Mouse (Mus musculus) lung, embryonic 14.5 days (tissue): ENCODE results near the gene Ostm1. TPM values are rescaled to one million over a fixed set of nuclear protein-coding genes. Genes with fewer than 3 reads are reported as not detected.

Experiments used
- ATAC-seq: fragments of 200-750 bp; cut with Nextera tagmentation; 2 replicates; pipeline ENCODE4 v1.8.0; 2017; ENCODE audit warnings: mild to moderate bottlenecking, moderate TSS enrichment, moderate library complexity; ENCODE audit not compliant: insufficient read depth
- DNase-seq: peaks from one replicate; pipeline ENCODE4 v3.0.0-alpha.2; 2015
- H3K27ac ChIP-seq: fragments of 300-500 bp; sonication (generic); 2 replicates; pipeline ENCODE4 v1.5.1; 2014; ENCODE audit warnings: low read depth, mild to moderate bottlenecking, moderate library complexity
- H3K27me3 ChIP-seq: fragments of 300-500 bp; sonication (generic); 2 replicates; pipeline ENCODE4 v1.6.1; 2014; ENCODE audit warnings: low read length, control low read depth; ENCODE audit not compliant: insufficient read depth
- H3K36me3 ChIP-seq: fragments of 300-500 bp; sonication (generic); 2 replicates; pipeline ENCODE4 v1.6.1; 2014; ENCODE audit warnings: control low read depth; ENCODE audit not compliant: insufficient read depth
- H3K4me1 ChIP-seq: fragments of 300-500 bp; sonication (generic); 2 replicates; pipeline ENCODE4 v1.6.1; 2014; ENCODE audit warnings: antibody characterized with exemption, control low read depth; ENCODE audit not compliant: insufficient read depth
- H3K4me2 ChIP-seq: fragments of 300-500 bp; sonication (generic); 2 replicates; pipeline ENCODE4 v1.6.1; 2014; ENCODE audit warnings: mild to moderate bottlenecking
- H3K4me3 ChIP-seq: fragments of 300-500 bp; sonication (generic); 2 replicates; pipeline ENCODE4 v1.5.1; 2014; ENCODE audit warnings: low read depth, low read length
- H3K9ac ChIP-seq: fragments of 300-500 bp; sonication (generic); 2 replicates; pipeline ENCODE4 v1.6.1; 2014
- H3K9me3 ChIP-seq: fragments of 300-500 bp; sonication (generic); 2 replicates; pipeline ENCODE4 v1.6.1; 2016; ENCODE audit warnings: low read depth, low read length, control low read depth
- CTCF ChIP-seq: IDR thresholded peaks from 2 replicates; pipeline ENCODE4 v1.5.1; 2016; ENCODE audit warnings: antibody characterized with exemption, low read depth
- WGBS: fragments of 180-500 bp; shearing (Covaris S2); extraction: QIAGEN DNeasy Blood & Tissue Kit; methylation state at CpG from one replicate; pipeline ENCODE4 v1.1.7; 2014; 5-methylcytosine and 5-hydroxymethylcytosine counted together
- polyA plus RNA-seq: library from polyadenylated mRNA; unstranded; fragments of >200 nt; fragmentation: Nextera tagmentation; extraction: Ambion mirVana; gene quantifications from 2 replicates; pipeline ENCODE4 v1.2.1, GENCODE M21; 2014

Ostm1 gene
- polyA plus RNA-seq, 1 experiment from 2014 or later = 10.7 TPM

- Histone ChIP-seq H3K4me2 (peak overlapping the region; percentile 25; the same call in 1 of the 2 replicates), H3K4me3 (no peak overlapping the region), H3K27me3 (peaks cover 70% of the 10 kb centered on the region), H3K9me3 (no peaks in the 10 kb centered on the region; the same call in 1 of the 2 replicates), H3K36me3 (no peaks in the 10 kb centered on the region), H3K9ac (no peak overlapping the region), H3K27ac (no peak overlapping the region), H3K4me1 (no peaks in the 10 kb centered on the region; the same call in 1 of the 2 replicates)
- TF ChIP-seq CTCF = no peak
- DNase-seq (no peak), ATAC-seq (no peak)
- 6% methylated on average over 12 of the region's 12 CpGs for WGBS
Measured at GRCm38 (mm10) chr10:42613075-42613474, 29.5 kb downstream of the Ostm1 start.

- peak overlapping the region; percentile 67 for H3K4me2 ChIP-seq
- TF ChIP-seq CTCF = no peak
- DNase-seq = peak; percentile 77
- no peaks in the 10 kb centered on the region; the same call in 1 of the 2 replicates for H3K9me3 ChIP-seq
- under 1% methylated on average over 36 of the region's 40 CpGs for WGBS
- peaks cover 72% of the 10 kb centered on the region for H3K27me3 ChIP-seq
- H3K4me1 ChIP-seq = no peaks in the 10 kb centered on the region; the same call in 1 of the 2 replicates
- no peaks in the 10 kb centered on the region for H3K36me3 ChIP-seq
- H3K4me3 ChIP-seq = peak overlapping the region; percentile 40
- H3K9ac ChIP-seq = peak overlapping the region; percentile 47
- ATAC-seq = peak; percentile 63
- no peak overlapping the region for H3K27ac ChIP-seq
Measured at GRCm38 (mm10) chr10:42613639-42614381, 30.2 kb downstream of the Ostm1 start.

DNA sequence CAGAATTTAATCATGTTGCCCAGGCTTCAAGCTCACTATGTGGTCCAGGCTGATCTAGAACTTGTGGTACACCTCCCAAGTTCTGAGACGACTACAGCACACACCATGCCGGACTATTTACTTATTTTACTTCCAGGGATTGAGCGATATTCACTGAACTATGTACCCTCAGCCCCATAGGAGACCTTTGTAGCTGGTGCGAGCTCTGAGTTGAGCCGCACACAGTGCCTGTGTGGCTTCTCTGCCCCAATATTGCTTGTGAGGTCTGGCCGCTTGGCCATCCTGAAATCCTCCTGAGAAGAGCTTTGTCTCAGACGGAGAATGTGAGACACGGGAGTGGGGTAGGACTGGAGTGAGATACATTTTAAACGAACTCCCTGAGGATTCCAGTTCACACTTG is 31.1 kb downstream of the Ostm1 start:
- Histone ChIP-seq H3K27ac (no peak overlapping the region), H3K4me2 (no peak overlapping the region), H3K4me1 (no peaks in the 10 kb centered on the region; the same call in 1 of the 2 replicates), H3K36me3 (no peaks in the 10 kb centered on the region), H3K9me3 (no peaks in the 10 kb centered on the region; the same call in 1 of the 2 replicates), H3K9ac (no peak overlapping the region), H3K4me3 (no peak overlapping the region), H3K27me3 (peaks cover 66% of the 10 kb centered on the region)
- ATAC-seq = no peak
- no peak for TF ChIP-seq CTCF
- 12% methylated on average over 9 of the region's 9 CpGs for WGBS
- DNase-seq = no peak

GRCm38 (mm10) chr10:42618291-42618690 is 34.7 kb downstream of the Ostm1 start:
- Histone ChIP-seq H3K36me3 (no peaks in the 10 kb centered on the region), H3K4me2 (no peak overlapping the region), H3K27ac (no peak overlapping the region), H3K9me3 (no peaks in the 10 kb centered on the region; the same call in 1 of the 2 replicates), H3K4me1 (no peaks in the 10 kb centered on the region; the same call in 1 of the 2 replicates), H3K27me3 (peaks cover 41% of the 10 kb centered on the region), H3K4me3 (no peak overlapping the region), H3K9ac (no peak overlapping the region)
- DNase-seq = no peak
- 33% methylated on average over 2 of the region's 2 CpGs for WGBS
- TF ChIP-seq CTCF = no peak
- no peak for ATAC-seq

DNA sequence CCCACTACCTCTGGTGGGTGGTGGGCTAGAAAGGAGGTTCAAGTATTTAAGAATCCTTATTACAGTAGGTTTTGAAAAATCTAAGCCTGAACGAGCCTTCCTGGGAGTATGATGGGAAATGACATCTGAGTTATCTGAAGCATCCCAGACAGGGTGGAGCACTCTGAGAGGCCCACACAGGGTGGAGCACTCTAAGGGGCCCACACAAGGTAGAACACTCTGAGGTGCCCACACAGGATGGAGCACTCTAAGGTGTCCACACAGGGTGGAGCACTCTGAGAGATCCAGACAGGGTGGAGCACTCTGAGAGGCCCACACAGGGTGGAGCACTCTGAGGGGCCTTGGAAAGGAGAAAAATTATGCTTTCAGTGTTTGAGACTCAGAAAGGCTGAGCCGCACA is 42.3 kb downstream of the Ostm1 start:
- WGBS = 63% methylated on average over 2 of the region's 2 CpGs

GRCm38 (mm10) chr10:42630596-42631355 is 47.2 kb downstream of the Ostm1 start:
- Histone ChIP-seq H3K4me2 (no peak overlapping the region), H3K4me1 (no peaks in the 10 kb centered on the region), H3K9me3 (no peaks in the 10 kb centered on the region), H3K4me3 (no peak overlapping the region), H3K36me3 (no peaks in the 10 kb centered on the region), H3K27ac (no peak overlapping the region), H3K9ac (no peak overlapping the region), H3K27me3 (peaks cover 85% of the 10 kb centered on the region)
- ATAC-seq (no peak), DNase-seq (no peak)
- no peak for TF ChIP-seq CTCF
- 2% methylated on average over 19 of the region's 19 CpGs for WGBS

More for the DNA sequence above, 42.3 kb downstream of the Ostm1 start:
- DNase-seq (no peak), ATAC-seq (no peak)
- TF ChIP-seq CTCF = no peak
- H3K9me3 ChIP-seq = no peaks in the 10 kb centered on the region
- no peak overlapping the region for H3K4me2 ChIP-seq
- H3K9ac ChIP-seq = no peak overlapping the region
- no peaks in the 10 kb centered on the region for H3K4me1 ChIP-seq
- H3K27me3 ChIP-seq = peaks cover 36% of the 10 kb centered on the region
- H3K36me3 ChIP-seq = no peaks in the 10 kb centered on the region
- H3K27ac ChIP-seq = no peak overlapping the region
- no peak overlapping the region for H3K4me3 ChIP-seq

DNA sequence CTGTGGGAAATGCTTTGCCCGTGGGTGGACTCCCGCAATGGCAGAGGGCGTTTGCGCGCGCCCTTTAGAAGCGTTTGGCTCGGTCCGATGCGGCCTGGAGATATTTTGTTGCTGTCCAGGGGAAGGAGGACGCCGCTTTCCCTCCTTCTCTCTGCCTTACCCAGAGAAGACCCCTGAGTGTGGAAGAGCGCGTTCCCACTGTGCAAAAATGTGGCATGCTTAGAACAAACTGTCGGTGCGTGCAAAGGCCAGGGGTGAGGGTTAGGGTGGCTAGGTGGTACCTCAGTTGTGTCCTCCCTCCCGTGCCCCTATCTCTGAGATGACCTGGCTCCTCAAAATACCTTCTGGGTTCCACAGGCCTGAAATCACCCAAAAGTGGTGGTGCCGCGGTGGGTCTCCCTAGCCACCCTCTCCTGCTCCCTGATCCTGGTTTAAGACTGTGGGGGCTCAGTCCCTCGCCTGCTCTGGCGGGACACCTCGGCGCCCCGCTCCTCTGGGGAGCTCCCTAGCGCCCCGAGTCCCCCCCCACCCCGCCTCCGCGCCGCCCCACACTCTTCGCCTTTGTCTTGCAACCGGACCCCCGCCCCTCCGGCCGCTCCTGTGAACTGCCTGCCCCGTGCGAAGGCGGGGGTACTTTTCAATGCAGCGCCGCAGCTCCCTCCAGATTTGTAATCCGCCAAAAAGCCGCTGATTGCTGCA is 48.3 kb downstream of the Ostm1 start:
- no peak for ATAC-seq
- Histone ChIP-seq H3K27me3 (peaks cover 96% of the 10 kb centered on the region), H3K36me3 (no peaks in the 10 kb centered on the region), H3K9me3 (no peaks in the 10 kb centered on the region), H3K9ac (no peak overlapping the region), H3K4me3 (0 out of 2 replicates have a peak overlapping the region, but pooled peaks have one; percentile 3), H3K4me1 (no peaks in the 10 kb centered on the region; the same call in 1 of the 2 replicates), H3K4me2 (peak overlapping the region; percentile 57), H3K27ac (no peak overlapping the region)
- no peak for TF ChIP-seq CTCF
- DNase-seq = no peak
- 2% methylated on average over 42 of the region's 42 CpGs for WGBS
